Mouse (Mus musculus): ENCODE data around the gene Ugt1a2.

- no peak for TF ChIP-seq CTCF (IDR thresholded peaks at IDR 0.05; ENCODE audit: low read depth, low read length)
- TF ChIP-seq POLR2A (IDR thresholded peaks at IDR 0.05; ENCODE audit: extremely low read depth, insufficient read depth, low read length) = no peak
Observed at GRCm38 (mm10) chr1:88179657-88180056, 20.7 kb upstream of the Ugt1a2 start.

Data from liver, adult 2 months (tissue).